Mouse (Mus musculus): Measurements from ENCODE around the gene Olfr952. TPM values are rescaled to one million over a fixed set of nuclear protein-coding genes. Genes with fewer than 3 reads are reported as not detected.

Gene Olfr952
- total RNA-seq (2022): not detected

- DNase-seq (ENCODE audit: low spot score in 2 of 2): no peak
Measured at GRCm38 (mm10) chr9:39427048-39427447, at the start of gene Olfr952. Gene Olfr952, minus strand, starts transcription at chr9:39427148.

DNA sequence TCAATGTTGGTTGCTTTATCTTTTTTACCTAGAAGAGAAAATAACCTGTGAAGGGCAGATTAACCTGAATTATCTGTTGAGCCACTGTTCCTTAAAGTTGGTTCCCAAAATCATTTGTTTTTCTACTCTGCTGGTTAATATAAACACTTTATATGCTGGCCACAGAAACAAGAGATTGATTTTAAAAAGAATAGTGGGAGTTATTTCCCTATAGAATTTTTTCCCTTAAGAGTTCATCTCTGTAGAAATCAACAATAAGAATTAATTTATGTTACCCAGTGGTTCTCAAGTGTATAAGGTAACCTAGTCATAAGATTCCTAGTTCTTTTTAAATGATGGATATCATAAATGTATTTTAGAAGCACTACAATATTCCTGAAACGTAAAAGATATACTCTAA, 44.9 kb upstream of the Olfr952 start, which contains the start of gene Olfr955:
Gene Olfr955, minus strand, starts transcription at position 101 of the 400 bp plus-strand sequence.
- DNase-seq (ENCODE audit: low spot score in 2 of 2): no peak

GRCm38 (mm10) chr9:39456401-39456800, 29.5 kb upstream of the Olfr952 start, which contains the start of gene Olfr954:
Gene Olfr954, plus strand, starts transcription at chr9:39456701.
- no peak for DNase-seq (ENCODE audit: low spot score in 2 of 2)

DNA sequence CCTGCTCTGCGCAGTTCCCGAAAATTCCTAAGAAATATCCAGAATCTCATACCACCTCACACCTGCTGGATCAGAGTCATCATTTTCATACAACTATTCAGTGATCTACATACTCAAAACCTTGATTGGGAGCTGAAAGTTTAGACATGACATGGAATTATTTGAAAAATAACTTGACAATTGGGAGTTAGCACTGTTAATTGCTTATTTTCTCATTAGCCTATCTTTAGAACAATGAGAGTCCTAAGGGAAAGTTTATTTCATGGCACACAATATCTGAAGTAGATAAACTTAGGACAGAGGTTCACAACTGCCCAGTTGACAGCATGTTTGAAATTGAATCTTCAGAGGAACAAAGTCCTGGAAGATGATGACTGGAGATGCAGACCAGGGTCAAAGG, 39.8 kb downstream of the Olfr952 start, which contains the start of gene Olfr951:
Gene Olfr951, plus strand, starts transcription at position 301 of the 400 bp plus-strand sequence.
- no peak for DNase-seq (ENCODE audit: low spot score in 2 of 2)

Other genes starting within 250 kb of the Olfr952 start
- gene Olfr944, start 225.2 kb downstream of the Olfr952 start, total RNA-seq (2022): not detected
- not detected for gene Olfr1537, start 177.2 kb downstream of the Olfr952 start, total RNA-seq (2022)
- not detected for gene Olfr945, start 150.3 kb downstream of the Olfr952 start, total RNA-seq (2022)
- gene Olfr948, start 101.1 kb downstream of the Olfr952 start, total RNA-seq (2022): not detected
- not detected for gene Olfr951, start 39.7 kb downstream of the Olfr952 start, total RNA-seq (2022)
- not detected for gene Olfr954, start 29.6 kb upstream of the Olfr952 start, total RNA-seq (2022)
- gene Olfr955, start 44.8 kb upstream of the Olfr952 start, total RNA-seq (2022): not detected
- gene Olfr44, start 66.8 kb upstream of the Olfr952 start, total RNA-seq (2022): not detected
- not detected for gene Olfr957, start 88.7 kb upstream of the Olfr952 start, total RNA-seq (2022)
- gene Olfr958, start 126.9 kb upstream of the Olfr952 start, total RNA-seq (2022): not detected
- gene Olfr959, start 148.4 kb upstream of the Olfr952 start, total RNA-seq (2022): not detected
- gene AW551984, start 177.3 kb upstream of the Olfr952 start, total RNA-seq (2022): under 1 TPM; 0.16 to 0.54 (median 0.34) TPM
- gene Olfr148, start 183.5 kb upstream of the Olfr952 start, total RNA-seq (2022): not detected
- gene Olfr960, start 194.2 kb upstream of the Olfr952 start, total RNA-seq (2022): not detected
- not detected for gene Olfr961, start 217.9 kb upstream of the Olfr952 start, total RNA-seq (2022)
- not detected for gene Olfr963, start 240.1 kb upstream of the Olfr952 start, total RNA-seq (2022)

Measured in gastrocnemius, adult 8-10 months (tissue).